ENCODE assay signal across 17 mouse cellular contexts in the genomic region with DNA sequence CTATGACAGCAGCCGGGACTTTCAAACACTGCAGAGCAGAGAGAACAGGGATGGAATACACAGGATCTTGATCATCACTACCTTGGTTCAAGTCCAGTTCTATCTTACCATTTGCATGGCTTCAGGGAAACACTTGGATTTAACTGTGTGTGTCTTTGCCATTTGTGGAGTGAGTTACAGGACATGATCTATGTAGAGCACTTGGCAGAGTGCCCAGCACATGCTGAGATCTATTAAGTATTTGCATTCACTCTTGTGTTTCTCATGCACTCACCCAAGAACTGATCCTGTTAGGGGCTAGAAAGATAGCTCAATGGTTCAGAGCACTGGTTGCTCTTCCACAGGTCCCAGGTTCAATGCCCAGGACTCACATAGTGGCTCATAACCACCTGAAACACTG. TPM values are rescaled to one million over a fixed set of nuclear protein-coding genes. Genes with fewer than 3 reads are reported as not detected.
DNase-seq lines count a peak whose midpoint lies in the region; ATAC-seq lines count a peak whose summit lies in the region.
"Had no signal": no experiment of that assay in that cellular context is flagged by ENCODE, and none has a peak within 500 bp of the region (broad histone marks: within the 10 kb centered on the region; RNA-seq: fewer than 3 reads in every experiment).

No protein-coding gene starts in this region.

- peak; percentile 2 to 8 for DNase-seq in cerebellum, postnatal 14 days
- no peak for DNase-seq in cerebellum, adult 8-10 months
- peak; percentile 51 to 55 for DNase-seq in kidney, postnatal 4 days
- no peak for DNase-seq in neural tube, embryonic 10.5 days (ENCODE audit: extremely low spot score, low spot score)
- DNase-seq: adrenal gland, adult 8-10 months; heart, adult 18-20 months; heart, postnatal 4 days; kidney, adult 2 months; lung, postnatal 10 days; right cerebral cortex, adult 18-20 months had no signal

- no peak overlapping the region for H3K27ac ChIP-seq in kidney, embryonic 15.5 days
- no peak overlapping the region for H3K27ac ChIP-seq in neural tube, embryonic 14.5 days (ENCODE audit: low read depth, low read length)
- H3K27ac ChIP-seq: layer of hippocampus, adult 2 months; liver, embryonic 14.5 days had no signal

- H3K4me2 ChIP-seq in kidney, embryonic 15.5 days, result no peak overlapping the region
- H3K4me2 ChIP-seq in neural tube, embryonic 14.5 days (ENCODE audit: low read depth, low read length), result no peak overlapping the region

- H3K9me3 ChIP-seq in kidney, embryonic 15.5 days (replicated peaks), result no peaks in the 10 kb centered on the region
- H3K9me3 ChIP-seq in neural tube, embryonic 14.5 days (ENCODE audit: control insufficient read depth, low read length), result no peaks in the 10 kb centered on the region

- no peaks in the 10 kb centered on the region for H3K36me3 ChIP-seq in kidney, embryonic 15.5 days
- H3K36me3 ChIP-seq in neural tube, embryonic 14.5 days (ENCODE audit: control insufficient read depth, insufficient read depth, low read length), result no peaks in the 10 kb centered on the region

- no peaks in the 10 kb centered on the region for H3K27me3 ChIP-seq in kidney, embryonic 15.5 days
- no peaks in the 10 kb centered on the region for H3K27me3 ChIP-seq in neural tube, embryonic 14.5 days (ENCODE audit: control insufficient read depth, insufficient read depth, low read length)
- H3K27me3 ChIP-seq: megakaryocyte, embryonic 14.5 days had no signal

- no peak overlapping the region for H3K4me3 ChIP-seq in kidney, embryonic 15.5 days (replicated peaks)
- H3K4me3 ChIP-seq in neural tube, embryonic 14.5 days (ENCODE audit: low read depth, low read length), result no peak overlapping the region
- H3K4me3 ChIP-seq: layer of hippocampus, adult 2 months; megakaryocyte, embryonic 14.5 days had no signal

- H3K9ac ChIP-seq in kidney, embryonic 15.5 days, result no peak overlapping the region
- no peak overlapping the region for H3K9ac ChIP-seq in neural tube, embryonic 14.5 days (replicated peaks; ENCODE audit: low read depth, low read length)
- H3K9ac ChIP-seq: liver, embryonic 14.5 days had no signal

- no peak for ATAC-seq in kidney, embryonic 15.5 days (replicated peaks; ENCODE audit: low FRiP score)
- ATAC-seq in neural tube, embryonic 14.5 days (ENCODE audit: low read depth), result peak; percentile 44; the same call in 1 of the 2 replicates
- no peak for ATAC-seq in erythroblast, adult 5-6 weeks (replicated peaks; ENCODE audit: low FRiP score, poor library complexity, severe bottlenecking)

- H3K4me1 ChIP-seq in kidney, embryonic 15.5 days, result no peaks in the 10 kb centered on the region
- H3K4me1 ChIP-seq in neural tube, embryonic 14.5 days (ENCODE audit: control insufficient read depth, insufficient read depth, low read length), result no peaks in the 10 kb centered on the region
- H3K4me1 ChIP-seq: megakaryocyte, embryonic 14.5 days had no signal

- 75% methylated on average over 1 of the region's 1 CpGs for WGBS in kidney, embryonic 15.5 days
- 89% methylated on average over 1 of the region's 1 CpGs for WGBS in neural tube, embryonic 14.5 days

RNA-seq across cellular contexts. Expression of gene Trpc4, which starts 21.5 kb away (rescaled TPM):
- polyA plus RNA-seq in kidney, embryonic 15.5 days (2015; fragmentation: Nextera tagmentation; extraction: Ambion mirVana), result 0.62 and 1.1 TPM in 2 replicates
- polyA plus RNA-seq in neural tube, embryonic 14.5 days (2014; fragmentation: Nextera tagmentation; extraction: Ambion mirVana), result 3.2 and 4.0 TPM in 2 replicates
- not detected in 2 replicates for total RNA-seq in erythroblast, adult 5-6 weeks (2015; ENCODE audit: low replicate concordance)
- not detected in 2 replicates for total RNA-seq in erythroblast, adult 5-6 weeks (2017; ENCODE audit: low replicate concordance)
- total RNA-seq: ES-E14 had no signal

Comparison
In these comparisons a context has a peak if more than half of its experiments do, and no peak if none do; other contexts are left out.
1. DNase-seq: peak in cerebellum, postnatal 14 days (2 of 2) and kidney, postnatal 4 days (2 of 2); none in cerebellum, adult 8-10 months (single experiment) and neural tube, embryonic 10.5 days (single experiment).